Mouse (Mus musculus) central nervous system, embryonic 18 days (tissue): ENCODE results near the gene Skap2. TPM values are rescaled to one million over a fixed set of nuclear protein-coding genes. Genes with fewer than 3 reads are reported as not detected.

ENCODE experiments used
- polyA plus RNA-seq: library from polyadenylated mRNA; depleted of rRNA; stranded (reverse); fragments of >200 nt; gene quantifications from 2 replicates; pipeline ENCODE4 v1.2.3, GENCODE M21; 2012; rRNA removed

The Skap2 gene
- polyA plus RNA-seq, result 7.5 and 8.6 TPM in 2 replicates

GRCm38 (mm10) chr6:52012409-52013244 is at the start of gene Skap2:
TSS of gene Skap2 (minus strand) at chr6:52012549.

Other genes starting within 250 kb of the Skap2 start
- 0.11 and 0.14 TPM in 2 replicates for gene Hoxa1, start 145.8 kb upstream of the Skap2 start, polyA plus RNA-seq
- gene Hoxa2, start 152.3 kb upstream of the Skap2 start, polyA plus RNA-seq, result 0.32 and 2.1 TPM in 2 replicates
- gene 5730596B20Rik, start 164.9 kb upstream of the Skap2 start, polyA plus RNA-seq, result 0.04 TPM in 1 of 2 replicates, not detected in the other
- 0.44 TPM in 1 of 2 replicates, not detected in the other for gene Hoxa4, start 179.2 kb upstream of the Skap2 start, polyA plus RNA-seq
- gene Hoxa5, start 192.0 kb upstream of the Skap2 start, polyA plus RNA-seq, result 0.05 and 0.43 TPM in 2 replicates
- not detected in 2 replicates for gene Hoxa6, start 196.2 kb upstream of the Skap2 start, polyA plus RNA-seq
- gene Hoxa3, start 200.8 kb upstream of the Skap2 start, polyA plus RNA-seq, result 0.10 and 0.80 TPM in 2 replicates
- not detected in 2 replicates for gene Gm28308, start 200.8 kb upstream of the Skap2 start, polyA plus RNA-seq
- not detected in 2 replicates for gene Hoxa7, start 209.3 kb upstream of the Skap2 start, polyA plus RNA-seq
- 0.08 TPM in 1 of 2 replicates, not detected in the other for gene Hoxa9, start 218.5 kb upstream of the Skap2 start, polyA plus RNA-seq
- gene Hoxa10, start 228.3 kb upstream of the Skap2 start, polyA plus RNA-seq, result not detected in 2 replicates
- not detected in 2 replicates for gene Hoxa11, start 233.3 kb upstream of the Skap2 start, polyA plus RNA-seq
- gene Hoxa13, start 248.3 kb upstream of the Skap2 start, polyA plus RNA-seq, result not detected in 2 replicates